Mouse (Mus musculus): ENCODE measurements at regions not wholly inside any gene's neighbourhood (a gene's known extent, or its start where the extent isn't known, plus 50 kb on each side); places are given as distances from the start of the nearest gene placed in this dataset.

DNA sequence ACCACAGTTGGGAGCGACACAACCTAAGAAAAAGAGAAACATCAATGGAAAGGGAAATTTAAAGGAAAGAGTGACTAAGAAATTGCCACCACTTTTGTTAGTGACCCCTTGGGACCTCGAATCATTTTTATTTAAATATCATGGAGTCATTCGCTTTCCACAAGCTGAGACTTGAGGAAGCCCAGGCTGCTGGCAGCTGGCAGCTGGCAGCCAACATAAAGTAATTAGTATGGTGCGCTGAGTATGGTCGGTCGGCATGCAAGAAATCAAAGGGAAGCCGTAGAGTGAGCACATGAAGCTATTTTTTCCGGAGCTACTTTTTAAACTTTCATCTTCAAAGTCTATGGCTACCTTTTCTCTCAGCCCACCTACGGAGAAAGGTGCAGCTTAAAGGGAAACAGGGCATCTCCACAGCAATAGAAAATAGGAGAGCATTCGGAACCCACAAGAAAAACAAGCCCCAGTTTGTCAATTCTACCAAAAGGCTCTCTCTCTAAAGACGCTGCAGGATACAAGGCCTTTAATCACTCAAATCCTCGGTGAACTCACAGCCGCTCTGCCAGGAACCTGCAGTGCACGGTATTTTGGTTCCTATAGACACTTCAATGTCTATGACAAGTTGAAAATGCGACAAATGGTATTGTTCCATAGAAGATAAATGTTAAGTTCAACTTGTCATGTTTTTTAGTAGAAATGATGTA lies 206.6 kb upstream of the Tll1 start:
- no peak for DNase-seq

DNA sequence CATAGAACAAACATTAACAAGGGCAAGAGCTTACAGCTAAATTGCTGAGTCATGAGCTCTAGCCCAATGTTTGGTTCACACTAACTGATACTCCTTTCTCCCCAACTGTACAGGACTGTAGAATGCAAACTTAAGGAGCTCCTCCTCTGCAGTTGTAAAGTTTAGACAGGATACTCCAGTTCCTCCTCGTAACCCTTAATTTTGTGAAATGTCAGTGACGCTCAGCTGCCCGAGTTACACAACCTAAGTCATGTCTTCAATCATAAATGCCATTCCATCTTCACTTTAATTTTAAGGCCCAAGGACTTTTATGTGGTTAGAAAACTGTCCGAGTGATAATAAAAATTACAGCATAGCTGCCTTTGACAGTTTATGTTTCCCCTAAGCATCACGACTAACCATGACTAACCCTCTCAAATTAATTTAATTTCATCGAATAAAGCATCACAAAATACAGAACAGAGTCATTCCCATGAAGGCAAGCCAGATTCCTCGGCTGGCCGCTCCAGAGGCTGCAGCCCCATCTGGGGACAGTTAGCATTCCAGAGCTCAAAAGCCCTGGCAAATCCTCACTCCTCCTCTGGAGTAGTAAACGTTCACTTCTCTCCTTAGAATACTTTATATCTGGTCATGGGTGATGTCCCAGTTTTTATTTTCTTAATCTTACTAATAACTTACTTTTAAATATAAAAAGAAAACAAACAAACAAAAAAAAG lies 200.9 kb upstream of the Tll1 start:
- no peak for DNase-seq

DNA sequence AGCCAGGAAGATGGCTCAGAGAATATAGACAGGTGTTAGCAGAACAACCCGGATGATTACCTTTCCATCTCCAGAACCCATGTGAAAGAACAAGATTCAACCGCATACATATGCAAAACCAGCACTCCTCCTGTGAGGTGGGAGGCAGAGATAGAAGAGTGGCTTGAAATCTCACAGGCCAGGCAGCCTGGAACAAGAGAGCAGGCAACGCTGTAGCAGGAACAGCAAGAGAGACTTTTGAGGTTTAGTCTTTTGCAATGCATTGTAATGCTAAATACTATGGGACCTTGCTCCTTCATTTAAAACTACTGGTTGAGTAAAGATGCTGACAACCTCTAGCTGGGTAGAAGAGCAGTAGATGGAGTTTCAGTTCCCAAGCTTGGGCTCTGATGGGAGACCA lies 193.5 kb upstream of the Tll1 start:
- DNase-seq = no peak

DNA sequence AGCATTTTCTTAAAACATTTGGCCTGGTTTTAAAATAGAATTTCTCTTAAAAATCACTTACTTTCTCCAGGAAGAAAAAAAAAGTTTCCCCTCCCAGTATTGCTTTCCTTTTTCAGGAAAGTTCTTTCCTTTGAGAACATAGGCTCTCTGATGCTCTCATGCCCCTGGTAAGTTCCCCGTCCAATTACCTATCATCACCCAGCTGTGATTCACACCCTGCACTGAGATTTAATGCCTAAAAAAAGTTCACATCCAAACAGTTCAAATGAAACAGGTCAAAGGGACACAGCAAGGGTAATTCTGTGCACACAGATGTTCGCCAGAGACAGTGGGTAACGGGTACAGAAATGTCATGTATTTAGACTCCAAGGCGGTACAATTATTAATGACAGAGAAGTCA lies 191.8 kb upstream of the Tll1 start:
- no peak for DNase-seq

DNA sequence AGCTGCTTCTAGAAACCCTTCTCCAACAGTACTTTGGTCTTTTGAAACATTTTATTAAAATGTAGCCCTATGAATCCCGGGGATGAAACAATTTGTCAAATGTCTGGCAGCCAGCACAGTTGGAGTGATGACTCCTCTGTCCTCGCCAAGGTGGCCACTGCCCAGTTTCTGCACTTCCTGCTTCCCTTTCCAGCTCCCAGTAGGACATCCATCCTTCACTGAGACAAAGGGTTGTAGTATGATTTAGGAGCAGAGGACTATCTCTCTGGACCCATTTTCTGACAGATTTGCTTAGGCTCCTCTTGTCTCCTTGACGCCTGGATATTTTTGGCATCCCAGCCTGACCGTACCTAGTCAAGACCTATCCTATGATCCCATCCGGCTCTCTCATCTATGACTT lies 189.7 kb upstream of the Tll1 start:
- DNase-seq = peak; percentile 58 to 70

DNA sequence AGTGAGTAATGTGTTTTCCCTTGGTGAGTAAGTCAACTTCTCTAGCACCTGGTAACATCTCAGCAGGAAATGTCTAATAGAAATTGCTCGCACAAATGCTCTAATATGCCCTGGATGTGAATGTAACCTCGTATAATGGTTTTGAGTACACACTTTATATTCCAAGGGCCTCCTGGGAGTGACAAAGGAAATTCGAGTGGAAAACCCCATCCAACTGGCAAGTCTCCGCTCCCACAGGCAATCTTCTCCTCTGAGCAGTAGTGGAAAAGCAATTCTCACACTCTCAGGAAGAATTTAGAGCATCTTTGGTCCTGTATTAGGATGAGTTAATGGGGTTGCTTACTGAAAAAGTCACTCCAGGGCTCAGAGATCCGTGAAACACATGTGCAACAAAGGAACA lies 183.4 kb upstream of the Tll1 start:
- no peak for DNase-seq

DNA sequence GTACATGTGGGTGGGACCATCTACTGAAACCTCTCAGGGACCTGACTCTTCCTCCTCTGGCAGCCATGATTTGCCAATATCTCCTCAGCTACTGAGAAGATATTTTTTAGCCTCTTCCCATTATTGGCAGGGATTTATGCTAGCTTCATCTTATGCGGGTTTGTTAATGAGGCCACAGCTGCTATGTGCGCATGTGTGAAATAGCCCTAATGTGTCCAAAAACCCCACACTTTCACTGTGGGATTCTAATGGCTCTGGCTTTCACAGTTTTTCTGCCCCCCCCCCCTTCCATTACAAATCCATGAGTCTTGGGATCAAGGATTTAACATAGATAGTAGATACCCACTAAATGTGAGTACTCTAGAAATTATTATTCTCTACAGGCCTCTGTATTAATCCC lies 182.2 kb upstream of the Tll1 start:
- no peak for DNase-seq

DNA sequence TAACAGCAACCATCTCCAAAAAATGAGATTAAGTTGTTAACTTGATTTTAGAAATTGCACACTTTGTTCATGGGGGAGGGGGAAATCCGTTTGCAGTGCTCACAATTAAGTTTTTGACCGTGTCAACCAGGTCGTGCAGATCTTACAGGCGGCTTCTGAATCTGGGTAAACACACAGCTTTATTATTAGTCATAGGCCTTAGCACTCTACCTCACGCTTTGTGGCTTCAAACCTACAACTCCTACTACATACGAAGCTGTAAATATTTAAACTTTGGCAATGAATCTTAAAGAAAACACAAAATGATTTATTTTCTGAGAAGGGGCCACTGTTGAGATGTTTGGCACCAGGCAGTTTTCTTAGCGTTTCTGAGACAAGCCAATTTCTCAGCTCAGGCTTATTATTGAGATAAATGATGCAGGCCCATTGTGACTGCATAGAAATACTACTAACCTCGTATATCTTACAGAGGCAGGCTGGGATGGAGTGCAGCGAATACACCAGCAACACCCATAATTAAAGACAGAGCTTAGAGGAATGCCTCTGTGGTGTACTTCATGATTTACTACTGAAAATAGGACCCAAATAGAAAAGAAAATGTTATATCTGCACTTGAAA lies 173.8 kb upstream of the Tll1 start:
- DNase-seq = no peak

DNA sequence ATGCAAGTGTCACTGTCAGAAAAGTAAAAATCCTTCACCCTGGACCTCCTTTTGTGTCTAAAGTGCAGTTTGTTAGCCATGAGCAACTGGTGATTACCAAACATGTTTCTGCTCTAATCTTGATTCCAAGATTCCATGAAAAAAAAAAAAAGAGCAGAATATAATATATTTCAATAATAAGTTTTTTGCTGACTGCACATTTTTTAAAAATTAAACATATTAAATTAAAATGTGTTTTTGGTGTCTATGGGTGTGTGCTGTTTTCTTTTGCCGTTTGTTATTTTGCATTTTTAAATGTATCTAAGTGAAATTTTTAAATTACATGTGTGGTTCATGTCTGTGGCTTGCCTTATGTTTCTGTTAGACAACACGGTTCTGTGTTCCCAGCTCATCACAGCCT lies 171.8 kb upstream of the Tll1 start:
- DNase-seq = no peak

DNA sequence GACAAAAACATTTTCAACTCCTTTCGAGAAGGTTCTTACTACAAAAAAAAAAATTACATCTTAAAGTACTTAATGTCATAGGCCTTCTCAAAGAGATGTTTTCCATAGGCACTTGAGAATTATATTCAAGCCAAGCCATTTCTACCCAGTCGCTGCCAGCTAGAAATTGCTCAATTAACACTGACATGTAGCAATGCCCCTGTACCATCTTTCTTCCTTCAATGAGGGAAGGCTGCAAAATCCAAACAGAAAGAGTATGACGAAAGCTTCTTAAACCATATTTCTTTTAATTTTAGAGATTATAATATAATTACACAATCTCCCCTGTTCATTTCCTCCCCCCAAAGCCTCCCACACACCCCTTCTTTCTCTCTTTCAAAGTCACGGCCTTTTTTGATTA lies 169.4 kb upstream of the Tll1 start:
- no peak for DNase-seq

DNA sequence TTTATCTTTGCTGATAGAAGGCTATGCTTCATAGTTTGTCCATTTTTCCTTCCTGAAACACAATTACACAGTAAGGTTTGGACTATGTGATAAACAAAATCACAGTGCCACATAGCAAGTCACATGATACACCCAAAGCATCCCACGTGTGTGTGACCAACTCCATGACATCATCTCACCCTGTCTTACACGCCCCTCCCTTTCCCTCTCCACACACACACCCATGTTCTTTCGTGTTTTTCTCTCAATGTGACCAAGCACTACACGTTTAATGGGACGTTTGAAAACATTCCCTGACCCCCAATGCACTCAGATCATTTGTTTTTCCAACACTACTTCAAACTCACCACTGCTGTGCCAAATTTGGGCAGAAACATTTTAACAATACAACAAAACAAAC lies 168.9 kb upstream of the Tll1 start:
- no peak for DNase-seq

DNA sequence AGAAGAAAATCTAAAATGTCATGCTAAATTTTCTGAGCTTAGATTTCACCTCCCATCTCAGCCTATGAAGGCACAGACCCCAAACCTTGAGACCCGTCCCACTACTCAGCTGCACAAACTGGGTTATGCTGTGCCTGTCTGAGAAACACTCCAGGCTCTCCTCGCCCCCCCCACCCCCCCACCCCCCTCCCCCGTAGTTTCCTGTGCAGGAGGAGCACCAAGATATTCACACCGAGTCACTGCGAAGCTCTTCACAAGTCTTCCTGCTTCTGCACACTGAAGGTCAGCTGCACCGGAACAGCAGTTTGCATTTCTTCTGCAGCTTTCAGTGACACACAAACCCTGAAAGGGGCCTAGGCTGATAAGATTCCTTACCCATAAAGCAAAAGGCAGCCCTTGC lies 163.9 kb upstream of the Tll1 start:
- no peak for DNase-seq

DNA sequence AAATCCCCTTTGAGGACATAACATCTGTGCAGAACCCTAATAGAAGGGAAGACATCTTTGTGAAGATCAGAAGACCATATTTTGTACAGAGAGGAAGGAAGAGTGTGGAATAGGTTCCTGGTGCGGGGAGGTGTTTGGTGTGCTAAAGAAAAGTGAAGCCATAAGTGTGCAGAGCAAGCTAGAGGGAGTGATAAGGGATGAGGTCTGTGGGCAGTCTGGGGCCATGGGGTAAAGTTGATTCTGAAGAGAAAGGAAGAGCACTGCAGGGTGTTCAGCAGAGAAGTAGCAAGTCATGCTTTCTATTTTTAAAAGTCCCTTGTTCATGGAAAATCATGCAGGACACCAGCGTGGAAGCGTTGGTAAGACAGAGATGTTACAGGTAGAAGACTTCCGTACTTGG lies 161.8 kb upstream of the Tll1 start:
- DNase-seq = no peak

DNA sequence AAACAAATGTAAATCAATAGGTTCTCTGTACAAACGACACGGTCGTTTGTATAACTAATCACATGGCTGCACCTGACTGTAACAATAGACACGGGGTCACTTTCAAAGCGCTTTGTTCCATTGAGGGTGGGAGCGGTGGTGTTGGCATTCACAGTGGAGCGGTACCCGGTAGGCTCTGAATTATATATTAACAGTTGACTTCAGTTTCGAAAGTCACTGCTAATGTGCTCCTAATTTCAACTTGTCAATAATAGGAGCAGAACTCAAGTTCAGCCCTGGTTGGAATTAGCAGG lies 160.8 kb upstream of the Tll1 start:
- DNase-seq = no peak

DNA sequence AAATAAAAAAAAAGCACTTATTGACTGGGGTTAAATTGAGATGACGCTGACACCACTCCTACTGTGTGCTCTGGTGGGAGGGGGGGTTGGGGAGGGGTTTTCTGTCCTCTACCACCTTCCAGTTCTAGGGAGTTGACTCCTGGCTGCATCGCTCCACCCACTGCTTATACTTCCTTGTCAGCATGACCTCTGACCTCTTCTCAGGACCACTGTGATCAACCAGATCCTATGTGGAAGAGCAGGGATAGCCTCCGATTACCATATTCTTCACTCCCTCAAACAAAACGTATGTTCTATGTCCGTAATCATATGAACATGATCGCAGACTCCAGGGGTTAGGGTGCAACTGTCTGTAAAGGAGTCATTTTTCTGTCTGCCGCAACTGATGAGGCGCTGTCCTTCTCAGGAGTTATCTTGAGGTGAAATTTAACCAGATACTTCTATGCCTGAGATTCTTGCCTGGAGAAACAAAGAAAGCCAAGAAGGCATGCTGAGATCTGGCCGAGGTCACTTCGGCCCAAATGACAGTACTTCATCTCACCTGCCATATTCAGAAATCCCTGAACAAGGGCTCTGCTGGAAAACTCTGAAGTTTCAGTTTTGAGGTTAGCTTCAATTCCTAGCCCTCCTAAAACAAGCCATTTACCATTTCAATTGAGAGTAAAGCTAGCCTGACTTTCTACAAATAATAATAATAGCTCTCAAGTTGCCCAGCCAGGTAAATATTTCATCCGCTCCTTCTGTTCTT lies 160.3 kb upstream of the Tll1 start:
- no peak for DNase-seq

DNA sequence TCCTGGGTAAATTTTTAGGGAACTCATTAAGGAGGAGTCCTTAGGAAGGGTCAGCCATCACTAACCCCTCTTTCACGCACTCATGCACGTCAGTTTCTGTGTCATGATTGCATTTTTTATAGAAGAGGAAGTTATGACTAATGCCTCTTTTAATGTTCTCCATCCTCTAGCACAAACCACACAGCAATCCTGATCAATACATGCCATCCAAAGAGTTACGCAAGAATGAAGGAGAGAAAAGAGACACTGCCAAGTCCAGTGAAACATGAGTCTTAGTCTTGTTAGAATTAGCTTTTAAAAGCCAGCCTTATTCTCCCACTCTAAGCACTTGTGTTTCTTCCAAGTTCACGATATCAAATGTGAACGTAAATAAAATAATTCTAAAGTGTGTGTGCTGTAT lies 151.0 kb upstream of the Tll1 start:
- DNase-seq = no peak

DNA sequence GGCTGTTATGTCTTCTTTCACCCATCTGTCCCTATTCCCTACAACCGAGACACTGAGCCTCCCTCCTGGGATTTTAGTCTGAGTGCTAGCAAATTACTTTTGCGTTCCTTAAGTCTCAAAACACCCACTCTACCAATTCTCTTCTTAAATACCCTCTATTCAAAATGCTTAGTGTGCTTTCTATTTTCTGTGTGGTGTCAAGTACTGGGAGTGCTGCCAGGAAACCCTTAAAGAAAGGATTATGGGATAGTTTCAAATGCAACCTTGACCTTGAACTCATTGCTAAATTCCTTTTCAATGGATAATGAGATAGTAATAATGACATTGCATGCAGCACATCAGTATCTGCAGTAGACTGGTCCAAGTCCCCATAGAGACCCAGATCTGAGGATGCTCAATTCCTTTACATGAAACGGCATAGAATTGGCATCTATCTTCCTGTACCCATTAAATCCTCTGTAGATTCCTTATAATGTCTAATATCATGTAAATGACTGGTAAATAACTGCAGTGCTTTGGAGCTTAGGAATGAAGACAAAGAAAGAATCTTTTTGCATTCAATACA lies 142.1 kb upstream of the Tll1 start:
- DNase-seq = no peak

DNA sequence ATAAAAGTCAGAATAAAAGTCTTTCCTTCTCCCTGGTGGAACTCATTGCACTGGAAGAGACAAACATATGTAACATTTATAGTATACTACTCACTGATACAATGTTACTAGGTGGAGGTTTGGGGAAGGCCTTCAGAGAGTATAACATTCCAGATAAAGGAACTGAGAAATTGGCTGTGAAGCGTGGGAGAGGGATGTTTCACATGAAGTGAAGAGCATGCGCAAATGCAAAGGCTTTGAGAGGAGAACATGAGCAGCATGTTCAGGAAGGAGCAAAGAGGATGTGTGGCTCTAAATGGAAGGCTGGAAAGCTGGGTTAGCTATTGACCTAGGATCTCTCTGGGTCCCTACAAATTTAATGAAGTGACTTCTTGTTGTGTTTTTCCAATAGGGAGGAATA lies 141.4 kb upstream of the Tll1 start:
- DNase-seq = no peak

DNA sequence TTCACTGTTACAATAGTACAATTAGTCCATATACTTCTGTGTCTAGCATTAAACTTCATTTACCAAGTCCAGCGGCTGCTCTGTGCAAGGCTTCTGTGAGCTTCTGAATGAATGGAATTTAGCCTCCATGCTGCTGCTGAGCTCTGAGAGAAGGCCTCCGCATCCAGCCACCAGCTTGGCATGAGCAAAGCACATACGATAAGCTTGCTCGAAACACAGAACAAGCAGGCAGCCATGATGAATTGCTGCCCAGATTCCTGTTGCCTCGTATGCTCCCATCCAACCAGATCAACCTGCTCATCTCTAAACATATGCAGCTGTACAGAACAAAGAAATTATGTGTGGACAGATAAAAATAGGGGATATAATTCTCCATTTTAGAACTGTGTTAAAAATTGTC lies 140.4 kb upstream of the Tll1 start:
- no peak for DNase-seq

DNA sequence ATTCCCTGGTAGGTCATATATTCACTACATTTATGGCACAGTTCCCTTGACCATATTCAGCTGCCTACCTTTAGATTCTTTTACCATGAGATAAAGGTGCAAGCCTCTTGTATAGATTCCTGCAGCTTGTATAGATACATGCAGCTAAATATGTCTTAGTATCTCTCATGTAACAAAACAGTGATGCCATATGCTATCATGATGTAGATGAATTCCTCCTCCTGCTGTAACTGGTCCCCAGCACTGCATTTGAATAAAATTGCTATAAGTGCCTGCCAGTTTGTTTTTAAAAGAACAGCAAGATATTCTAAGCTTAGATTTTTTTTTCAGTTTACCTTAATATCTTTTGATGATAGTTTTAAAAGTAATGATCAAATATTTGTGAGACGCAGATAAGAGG lies 138.9 kb upstream of the Tll1 start:
- no peak for DNase-seq

DNA sequence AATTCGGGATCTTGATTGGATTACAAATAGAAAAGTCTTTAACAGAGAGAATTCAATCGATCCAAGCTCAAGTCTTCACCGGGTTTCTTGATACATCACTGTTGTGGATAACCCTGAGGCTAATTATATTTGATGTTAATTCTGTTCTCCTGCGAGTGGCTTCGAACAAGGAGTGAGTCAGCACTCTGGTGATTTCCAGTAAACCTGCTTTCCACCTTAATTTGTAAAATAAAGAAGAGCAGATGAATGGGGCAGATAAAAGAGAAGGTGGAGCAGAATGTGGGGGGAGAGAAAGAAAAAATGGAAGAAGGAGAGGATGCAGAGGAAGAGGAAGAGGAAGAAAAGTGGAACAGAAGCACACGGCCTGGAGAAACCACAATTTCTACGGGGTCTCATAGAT lies 137.5 kb upstream of the Tll1 start:
- DNase-seq = no peak

DNA sequence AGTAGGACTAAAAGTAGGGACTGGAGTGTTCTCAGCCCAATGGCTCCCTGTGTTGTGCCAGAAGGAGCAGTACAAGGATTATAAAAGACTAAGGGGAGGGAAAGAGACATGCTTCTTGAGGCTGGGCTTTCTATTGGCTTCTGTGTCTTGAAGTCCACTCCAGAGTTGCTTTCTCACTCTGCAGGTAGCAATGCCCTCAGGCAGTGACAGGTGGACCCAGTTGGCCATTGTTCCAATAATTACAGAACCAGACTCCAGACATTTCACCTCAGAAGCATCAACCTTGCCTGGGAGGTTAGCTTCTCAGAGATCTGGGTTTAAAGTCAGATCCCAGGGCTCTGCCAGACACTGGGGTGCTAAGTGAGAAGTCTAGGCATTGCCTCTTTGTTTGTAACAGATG lies 136.3 kb upstream of the Tll1 start:
- peak in 1 of 2 experiments; percentile 18 for DNase-seq

DNA sequence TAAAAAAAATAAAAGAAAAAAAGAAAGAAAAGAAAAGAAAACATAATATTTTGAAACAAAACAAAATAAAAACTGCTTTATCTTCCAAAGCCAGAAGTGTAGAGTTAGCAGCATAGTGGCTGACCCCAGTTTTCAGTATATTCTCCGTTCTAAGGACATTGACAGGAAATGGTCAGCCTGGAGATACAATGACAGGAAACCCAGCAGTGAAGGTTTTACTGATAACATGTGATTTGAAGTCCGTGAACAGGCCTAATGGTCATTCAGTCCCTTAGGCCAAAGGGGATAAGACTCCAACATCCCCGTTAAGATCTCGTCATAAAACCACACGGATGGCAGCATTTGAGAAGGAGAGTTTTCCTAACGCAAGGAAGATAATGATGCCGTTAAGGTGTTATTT lies 131.3 kb upstream of the Tll1 start:
- DNase-seq = no peak

DNA sequence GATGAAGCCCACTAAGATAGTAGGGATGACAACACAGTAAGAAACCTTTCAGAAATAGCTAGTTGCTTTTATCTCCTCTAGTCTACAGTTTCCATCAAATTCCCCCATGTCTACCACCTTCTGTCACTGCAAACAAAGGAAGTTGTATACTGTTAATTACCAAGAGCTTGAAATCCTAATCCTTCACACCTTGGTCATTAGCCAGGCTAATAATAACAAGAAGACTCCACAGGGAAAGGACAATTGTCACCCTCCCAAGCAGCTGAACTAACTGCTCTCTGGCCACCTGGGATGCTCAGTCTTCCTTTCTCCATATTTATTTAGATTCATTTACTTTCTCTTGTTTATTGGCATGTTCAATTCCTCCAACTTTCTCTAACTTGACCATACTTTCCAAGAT lies 130.5 kb upstream of the Tll1 start:
- DNase-seq = no peak
